Mouse (Mus musculus) myocyte (in vitro differentiated cells): ENCODE results near the gene Kcnj4. TPM values are rescaled to one million over a fixed set of nuclear protein-coding genes. Genes with fewer than 3 reads are reported as not detected.

Experiments
- H3K27me3 ChIP-seq: one replicate; pipeline ENCODE4 v1.6.1; 2011; ENCODE audit not compliant: control insufficient read depth, insufficient read depth, insufficient read length
- H3K36me3 ChIP-seq: one replicate; pipeline ENCODE4 v1.6.1; 2011; ENCODE audit not compliant: control insufficient read depth, insufficient read depth
- H3K4me2 ChIP-seq: one replicate; pipeline ENCODE4 v1.6.1; 2011; ENCODE audit warnings: low read depth, control low read depth
- H3K4me3 ChIP-seq: one replicate; pipeline ENCODE4 v1.5.1; 2011; ENCODE audit warnings: mild to moderate bottlenecking, control low read depth, moderate library complexity
- H3K79me2 ChIP-seq: one replicate; pipeline ENCODE4 v1.6.1; 2011; ENCODE audit not compliant: control insufficient read depth, insufficient read depth
- H3ac ChIP-seq: one replicate; pipeline ENCODE4 v1.6.1; 2011; ENCODE audit not compliant: control insufficient read depth, insufficient read length
- MYOD1 ChIP-seq, 3 experiments: IDR thresholded peaks; one replicate each; pipeline ENCODE4 v1.6.1; 2011; ENCODE audit warnings: control low read depth in 2 of 3, low read depth in 2 of 3, mild to moderate bottlenecking in 2 of 3, moderate library complexity in 1 of 3; ENCODE audit not compliant: insufficient read length in 2 of 3, control insufficient read depth in 1 of 3
- POLR2A ChIP-seq: IDR thresholded peaks from one replicate; pipeline ENCODE4 v1.6.1; 2011; ENCODE audit warnings: low read depth, mild to moderate bottlenecking, control low read depth, moderate library complexity; ENCODE audit not compliant: insufficient read length
- POLR2AphosphoS2 ChIP-seq: IDR thresholded peaks from one replicate; pipeline ENCODE4 v1.6.1; 2011; ENCODE audit warnings: low read depth, control low read depth; ENCODE audit not compliant: insufficient read length
- SRF ChIP-seq: IDR thresholded peaks from one replicate; pipeline ENCODE4 v1.6.1; 2011; ENCODE audit warnings: low read depth; ENCODE audit not compliant: control insufficient read depth, insufficient read length
- TCF3 ChIP-seq: IDR thresholded peaks from one replicate; pipeline ENCODE4 v1.6.1; 2011; ENCODE audit warnings: low read depth, control low read depth; ENCODE audit not compliant: insufficient read length
- polyA plus RNA-seq: library from polyadenylated mRNA; unstranded; fragments of >200 nt; fragmentation: generic; extraction: Trizol; gene quantifications from one replicate; pipeline ENCODE4 v1.2.1, GENCODE M21; 2012; ENCODE audit warnings: missing spikeins

The Kcnj4 gene
- polyA plus RNA-seq, 1 experiment: 0.06 TPM

DNA sequence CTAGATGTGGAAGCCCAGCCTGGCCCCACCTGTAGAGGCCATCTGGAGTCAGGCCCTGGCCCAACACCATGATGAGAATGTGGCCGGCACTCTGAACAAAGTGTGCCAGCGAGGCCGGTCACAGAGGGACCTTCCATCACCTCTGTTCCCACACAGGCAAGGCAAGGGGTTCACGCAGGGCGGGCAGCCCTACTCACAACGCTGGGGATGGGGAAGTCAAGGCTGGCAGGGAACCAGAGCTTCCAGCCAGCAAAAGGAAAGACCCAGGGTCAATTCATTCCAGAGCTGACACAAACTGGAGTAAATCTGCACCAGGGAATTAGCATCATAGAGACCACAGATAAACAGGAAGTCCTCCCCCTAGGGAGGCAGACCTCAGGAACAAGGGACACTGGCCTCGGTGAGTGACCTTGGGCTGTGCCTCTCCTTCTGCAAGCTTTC lies 68.5 kb downstream of the Kcnj4 start:
- TF ChIP-seq POLR2AphosphoS2: peak; percentile 4
- no peak for TF ChIP-seq POLR2A
- Histone ChIP-seq H3K27me3 (no peaks in the 10 kb centered on the region), H3K36me3 (peaks cover 18% of the 10 kb centered on the region), H3K79me2 (peaks cover 89% of the 10 kb centered on the region), H3ac (no peak overlapping the region), H3K4me2 (no peak overlapping the region), H3K4me3 (no peak overlapping the region)

DNA sequence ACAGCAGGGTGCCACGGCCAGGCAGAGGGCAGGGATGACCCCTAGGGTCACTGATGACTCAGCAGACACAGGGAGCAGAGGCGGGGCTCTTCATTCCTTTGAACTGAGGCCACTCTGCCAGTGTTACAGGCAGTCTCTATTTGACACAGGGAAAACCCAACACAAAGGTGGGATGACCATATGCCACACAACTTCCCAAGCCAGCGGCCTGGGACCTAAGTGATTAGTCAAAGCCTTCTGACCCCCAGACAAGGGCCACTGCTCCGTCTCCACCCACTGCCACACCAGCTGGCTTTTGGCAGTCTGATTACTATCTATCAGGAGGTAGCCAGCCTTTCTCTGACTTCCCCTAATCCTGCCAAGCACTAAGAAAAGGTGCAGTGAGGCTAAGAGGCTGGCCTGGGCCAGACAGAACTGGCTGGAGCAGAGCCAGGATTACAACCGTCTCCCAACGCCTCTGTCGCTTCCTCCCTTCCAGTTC lies 69.8 kb downstream of the Kcnj4 start:
- no peak overlapping the region for H3K4me3 ChIP-seq
- peaks cover 18% of the 10 kb centered on the region for H3K36me3 ChIP-seq
- H3ac ChIP-seq: no peak overlapping the region
- no peak for TF ChIP-seq POLR2A
- peak in 1 of 3 experiments; percentile 64 for TF ChIP-seq MYOD1 (IDR thresholded peaks at IDR 0.05; ENCODE audit: control insufficient read depth in 1 of 3, insufficient read length in 2 of 3, low read depth in 2 of 3)
- no peak for TF ChIP-seq SRF
- no peak for TF ChIP-seq TCF3
- H3K4me2 ChIP-seq: peak overlapping the region; percentile 48
- H3K79me2 ChIP-seq: peaks cover 76% of the 10 kb centered on the region
- no peaks in the 10 kb centered on the region for H3K27me3 ChIP-seq

Other genes starting within 250 kb of the Kcnj4 start
- gene Baiap2l2, start 219.7 kb downstream of the Kcnj4 start, polyA plus RNA-seq: 1.7 TPM
- 36.3 TPM for gene Pla2g6, start 176.9 kb downstream of the Kcnj4 start, polyA plus RNA-seq
- gene Maff, start 158.6 kb downstream of the Kcnj4 start, polyA plus RNA-seq: 15.6 TPM
- 110 TPM for gene Tmem184b, start 101.7 kb downstream of the Kcnj4 start, polyA plus RNA-seq
- gene Csnk1e, start 49.7 kb downstream of the Kcnj4 start, polyA plus RNA-seq: 116 TPM
- gene Kdelr3, start 11.2 kb upstream of the Kcnj4 start, polyA plus RNA-seq: 74.7 TPM
- gene Ddx17, start 41.5 kb upstream of the Kcnj4 start, polyA plus RNA-seq: 96.2 TPM
- gene Dmc1, start 99.9 kb upstream of the Kcnj4 start, polyA plus RNA-seq: not detected
- gene Fam227a, start 153.7 kb upstream of the Kcnj4 start, polyA plus RNA-seq: 0.74 TPM
- 41.6 TPM for gene Cby1, start 154.0 kb upstream of the Kcnj4 start, polyA plus RNA-seq
- gene Tomm22, start 165.6 kb upstream of the Kcnj4 start, polyA plus RNA-seq: 110 TPM
- 40.6 TPM for gene Josd1, start 182.7 kb upstream of the Kcnj4 start, polyA plus RNA-seq
- gene Gtpbp1, start 185.6 kb upstream of the Kcnj4 start, polyA plus RNA-seq: 52.7 TPM
- gene Sun2, start 237.3 kb upstream of the Kcnj4 start, polyA plus RNA-seq: 78.0 TPM